Mouse (Mus musculus) gastrocnemius, postnatal 25 days (tissue): Measurements from ENCODE around the gene Cdk15. TPM values are rescaled to one million over a fixed set of nuclear protein-coding genes. Genes with fewer than 3 reads are reported as not detected.

ENCODE experiments used
- DNase-seq: peaks from one replicate; pipeline ENCODE4 v3.0.0; 2022
- total RNA-seq, 2 experiments: library from RNA; stranded (reverse); gene quantifications; 1 replicate in 1 of 2; 2 replicates in 1 of 2; pipeline ENCODE4 v1.2.3; 2021

The Cdk15 gene
- total RNA-seq, 2 experiments from 2014 or later = 0.20 TPM; not detected in 1

GRCm38 (mm10) chr1:59326854-59327395, 70.2 kb downstream of the Cdk15 start:
- DNase-seq = no peak

- DNase-seq = no peak
Measured at GRCm38 (mm10) chr1:59332737-59333385, 76.2 kb downstream of the Cdk15 start.

- no peak for DNase-seq
Measured at GRCm38 (mm10) chr1:59333386-59333759, 76.7 kb downstream of the Cdk15 start.

- DNase-seq = peak; percentile 55
Measured at GRCm38 (mm10) chr1:59333860-59334561, 77.3 kb downstream of the Cdk15 start.

- DNase-seq = no peak
Measured at GRCm38 (mm10) chr1:59334562-59334890, 77.8 kb downstream of the Cdk15 start.

- no peak for DNase-seq
Measured at GRCm38 (mm10) chr1:59336256-59336655, 79.5 kb downstream of the Cdk15 start.

- peak; percentile 35 for DNase-seq
Measured at GRCm38 (mm10) chr1:59340814-59341588, 84.3 kb downstream of the Cdk15 start.

- DNase-seq = no peak
Measured at GRCm38 (mm10) chr1:59341697-59342096, 85.0 kb downstream of the Cdk15 start.

- no peak for DNase-seq
Measured at GRCm38 (mm10) chr1:59342146-59342545, 85.4 kb downstream of the Cdk15 start.

- no peak for DNase-seq
Measured at GRCm38 (mm10) chr1:59352706-59353105, 96.0 kb downstream of the Cdk15 start.

GRCm38 (mm10) chr1:59355440-59355839, 98.7 kb downstream of the Cdk15 start:
- no peak for DNase-seq

- no peak for DNase-seq
Measured at GRCm38 (mm10) chr1:59359136-59359535, 102.4 kb downstream of the Cdk15 start.

- DNase-seq = no peak
Measured at GRCm38 (mm10) chr1:59360834-59361233, 104.1 kb downstream of the Cdk15 start.

GRCm38 (mm10) chr1:59361460-59361859, 104.8 kb downstream of the Cdk15 start:
- no peak for DNase-seq

- no peak for DNase-seq
Measured at GRCm38 (mm10) chr1:59361966-59362365, 105.3 kb downstream of the Cdk15 start.

- no peak for DNase-seq
Measured at GRCm38 (mm10) chr1:59364463-59365040, 107.8 kb downstream of the Cdk15 start.

GRCm38 (mm10) chr1:59367928-59368648, 111.4 kb downstream of the Cdk15 start:
- DNase-seq = no peak

GRCm38 (mm10) chr1:59368649-59369319, 112.1 kb downstream of the Cdk15 start:
- no peak for DNase-seq

GRCm38 (mm10) chr1:59369320-59369685, 112.6 kb downstream of the Cdk15 start:
- DNase-seq = no peak

- DNase-seq = no peak
Measured at GRCm38 (mm10) chr1:59370355-59370950, 113.7 kb downstream of the Cdk15 start.

GRCm38 (mm10) chr1:59376021-59376548, 119.4 kb downstream of the Cdk15 start:
- no peak for DNase-seq
